Mouse (Mus musculus): ENCODE data around the gene Snx7. TPM values are rescaled to one million over a fixed set of nuclear protein-coding genes. Genes with fewer than 3 reads are reported as not detected.

Gene Snx7
- polyA plus RNA-seq, 1 experiment from 2014 or later, result 12.3 TPM

DNA sequence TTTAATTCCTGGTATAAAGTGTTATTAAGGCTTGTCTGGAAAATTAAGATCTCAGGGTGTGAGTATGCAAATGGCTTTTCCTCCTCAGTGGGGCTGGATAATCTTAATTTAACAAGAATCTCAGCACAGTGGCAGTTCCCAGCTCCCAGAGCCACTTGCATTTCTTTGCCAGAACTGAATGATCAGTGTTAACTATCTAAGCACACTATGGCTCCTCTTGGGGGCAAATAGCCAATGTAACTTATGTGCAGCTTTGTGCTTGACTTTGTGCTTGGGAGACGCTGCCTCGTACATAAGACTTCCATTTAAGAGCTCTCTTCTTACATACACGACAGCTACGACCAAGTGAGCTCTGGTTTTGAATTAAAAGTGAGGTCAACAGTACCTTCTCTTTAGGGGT lies 136.1 kb downstream of the Snx7 start:
- WGBS (ENCODE audit: insufficient replicate concordance), result 61% methylated on average over 4 of the region's 4 CpGs

More for the DNA sequence above, 136.1 kb downstream of the Snx7 start:
- H3K4me2 ChIP-seq, result no peak overlapping the region
- H3K9me3 ChIP-seq (replicated peaks), result no peaks in the 10 kb centered on the region
- no peak overlapping the region for H3K27ac ChIP-seq (replicated peaks)
- no peak overlapping the region for H3K9ac ChIP-seq
- no peaks in the 10 kb centered on the region for H3K4me1 ChIP-seq (replicated peaks)
- no peak for ATAC-seq (ENCODE audit: insufficient read depth)
- H3K36me3 ChIP-seq (replicated peaks), result no peaks in the 10 kb centered on the region
- H3K27me3 ChIP-seq, result no peaks in the 10 kb centered on the region
- H3K4me3 ChIP-seq (replicated peaks), result no peak overlapping the region

Small RNA genes within 50 kb of the gene (microRNA-seq; reads per million reads assigned to microRNA genes)
- gene Gm24811, result not detected
